Mouse (Mus musculus): ENCODE measurements around the gene Gm11037. TPM values are rescaled to one million over a fixed set of nuclear protein-coding genes. Genes with fewer than 3 reads are reported as not detected.

Gm11037 gene
- polyA plus RNA-seq, 1 experiment = not detected

DNA sequence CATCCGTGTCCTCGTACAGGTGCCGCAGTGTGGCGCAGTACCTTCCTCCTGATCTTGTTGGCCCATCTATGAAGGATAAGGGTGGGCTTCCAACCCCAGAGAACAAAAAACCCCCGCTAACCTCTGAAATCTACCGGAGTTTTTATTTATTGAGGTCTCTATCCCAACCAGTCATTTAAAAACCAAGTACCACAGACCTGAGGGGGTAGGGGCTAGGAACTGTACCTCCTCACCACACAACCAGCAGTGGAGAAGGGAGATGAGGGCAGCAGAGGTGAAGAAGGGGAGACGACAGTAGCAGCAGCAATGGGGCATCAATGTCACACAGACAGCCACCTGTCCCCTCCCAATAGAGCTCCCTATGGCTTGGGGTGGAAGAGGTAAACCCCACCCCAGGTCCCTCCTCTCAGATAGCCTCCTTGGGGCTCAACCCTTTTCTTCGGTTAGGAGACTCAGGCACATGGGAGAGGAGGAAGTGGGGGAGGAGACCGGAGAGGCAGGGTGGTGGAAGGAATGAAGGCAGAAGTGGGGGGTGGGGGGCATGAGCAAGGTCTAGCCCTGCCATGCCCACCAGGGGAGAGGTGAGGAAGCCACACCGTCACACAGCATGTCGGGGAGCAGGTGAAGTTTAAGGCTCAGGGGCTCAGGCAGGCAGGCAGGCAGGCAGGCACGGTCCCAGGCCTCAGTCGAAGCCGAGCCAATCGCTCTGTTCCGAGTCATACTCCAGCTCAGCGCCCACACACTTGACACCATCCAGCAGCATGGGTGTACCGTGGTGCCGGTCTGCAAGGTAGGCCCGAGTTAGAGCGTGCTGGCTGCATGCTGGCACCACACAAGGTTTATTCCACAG is 13.1 kb downstream of the Gm11037 start:
- H3K4me3 ChIP-seq (ENCODE audit: control insufficient read depth, insufficient read depth, low read length) = no peak overlapping the region
- no peaks in the 10 kb centered on the region for H3K4me1 ChIP-seq (replicated peaks; ENCODE audit: control insufficient read depth, insufficient read depth, low read length)
- H3K36me3 ChIP-seq (ENCODE audit: control insufficient read depth, insufficient read depth, low read length) = no peaks in the 10 kb centered on the region; the same call in 1 of the 2 replicates
- TF ChIP-seq CTCF (IDR thresholded peaks at IDR 0.05; ENCODE audit: borderline replicate concordance, control insufficient read depth, extremely low read depth, insufficient read depth, low read length, poor library complexity) (no peak), POLR2A (IDR thresholded peaks at IDR 0.05; ENCODE audit: control insufficient read depth, extremely low read depth, insufficient read depth, low read length, poor library complexity) (no peak)
- WGBS = 90% methylated on average over 21 of the region's 21 CpGs
- no peak for DNase-seq
- H3K27ac ChIP-seq (ENCODE audit: control insufficient read depth, insufficient read depth, low read length) = no peak overlapping the region
- no peaks in the 10 kb centered on the region for H3K27me3 ChIP-seq (ENCODE audit: control insufficient read depth, insufficient read depth, low read length)

DNA sequence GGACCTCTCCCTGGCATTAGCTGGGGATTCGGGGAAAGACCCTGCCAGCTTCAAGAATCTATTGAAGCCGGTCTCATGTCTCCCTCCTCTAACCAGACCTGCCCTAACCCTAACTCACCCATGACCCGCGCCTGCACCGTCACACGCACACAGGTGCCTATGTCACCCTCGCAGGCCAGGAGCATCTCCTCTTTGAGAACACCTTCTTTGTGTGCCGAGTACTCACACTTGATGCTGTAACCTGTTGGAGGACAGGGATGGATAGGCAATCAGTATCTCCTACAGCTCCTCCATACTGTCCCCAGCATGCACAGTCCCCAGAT is 13.7 kb downstream of the Gm11037 start:
- H3K27me3 ChIP-seq (ENCODE audit: control insufficient read depth, insufficient read depth, low read length) = no peaks in the 10 kb centered on the region
- no peak for DNase-seq
- WGBS = 97% methylated on average over 8 of the region's 8 CpGs
- no peak for TF ChIP-seq CTCF (IDR thresholded peaks at IDR 0.05; ENCODE audit: borderline replicate concordance, control insufficient read depth, extremely low read depth, insufficient read depth, low read length, poor library complexity)
- no peak for TF ChIP-seq POLR2A (IDR thresholded peaks at IDR 0.05; ENCODE audit: control insufficient read depth, extremely low read depth, insufficient read depth, low read length, poor library complexity)
- H3K36me3 ChIP-seq (ENCODE audit: control insufficient read depth, insufficient read depth, low read length) = no peaks in the 10 kb centered on the region; the same call in 1 of the 2 replicates
- no peaks in the 10 kb centered on the region for H3K4me1 ChIP-seq (replicated peaks; ENCODE audit: control insufficient read depth, insufficient read depth, low read length)
- H3K27ac ChIP-seq (ENCODE audit: control insufficient read depth, insufficient read depth, low read length) = no peak overlapping the region
- H3K4me3 ChIP-seq (ENCODE audit: control insufficient read depth, insufficient read depth, low read length) = no peak overlapping the region

DNA sequence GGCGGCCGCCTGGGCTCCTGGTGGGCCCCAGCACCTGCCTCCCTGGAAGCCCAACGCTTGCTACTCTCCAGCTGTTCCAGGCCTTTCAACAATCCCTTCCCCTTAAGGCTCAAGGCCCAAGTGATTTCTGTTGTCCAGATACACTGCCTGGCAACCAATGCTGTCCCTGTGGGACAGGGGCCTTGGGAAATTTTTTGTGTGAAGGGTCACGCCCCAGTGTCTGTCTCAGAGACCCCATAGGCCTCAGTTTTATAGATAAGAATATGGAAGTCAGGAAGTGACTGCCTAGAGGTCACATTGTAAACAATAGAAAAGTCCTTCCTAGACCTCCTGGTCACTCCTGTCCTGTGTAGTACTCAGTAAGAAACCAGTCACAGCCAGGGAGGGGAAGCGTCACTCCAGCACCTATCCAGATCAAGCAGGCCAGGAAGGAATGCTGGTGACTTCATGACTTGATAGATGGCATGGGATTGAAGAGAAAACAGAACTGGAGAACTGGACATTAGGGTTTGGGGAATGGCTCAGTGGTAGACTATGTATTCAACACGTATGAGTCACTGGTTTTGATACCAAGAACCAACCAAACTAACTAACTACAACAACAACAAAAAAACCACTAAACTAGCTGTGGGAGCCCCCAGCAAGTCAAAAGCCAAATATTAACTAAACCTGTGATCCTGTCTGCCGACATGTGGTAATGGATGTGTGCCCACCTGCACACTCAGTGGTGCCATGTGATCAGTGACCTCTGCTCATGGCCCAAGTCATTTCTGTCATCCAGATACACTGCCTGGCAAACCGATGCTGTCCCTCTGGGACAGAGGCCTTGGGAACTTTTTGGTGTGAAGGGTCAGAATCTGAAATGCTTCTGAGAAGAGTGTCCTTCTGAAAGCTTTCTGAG is 15.3 kb downstream of the Gm11037 start:
- H3K36me3 ChIP-seq (ENCODE audit: control insufficient read depth, insufficient read depth, low read length) = no peaks in the 10 kb centered on the region; the same call in 1 of the 2 replicates
- WGBS = 92% methylated on average over 8 of the region's 8 CpGs
- H3K27ac ChIP-seq (ENCODE audit: control insufficient read depth, insufficient read depth, low read length) = no peak overlapping the region
- DNase-seq = no peak
- no peaks in the 10 kb centered on the region for H3K4me1 ChIP-seq (replicated peaks; ENCODE audit: control insufficient read depth, insufficient read depth, low read length)
- no peak overlapping the region for H3K4me3 ChIP-seq (ENCODE audit: control insufficient read depth, insufficient read depth, low read length)
- H3K27me3 ChIP-seq (ENCODE audit: control insufficient read depth, insufficient read depth, low read length) = no peaks in the 10 kb centered on the region
- TF ChIP-seq CTCF (IDR thresholded peaks at IDR 0.05; ENCODE audit: borderline replicate concordance, control insufficient read depth, extremely low read depth, insufficient read depth, low read length, poor library complexity) (no peak), POLR2A (IDR thresholded peaks at IDR 0.05; ENCODE audit: control insufficient read depth, extremely low read depth, insufficient read depth, low read length, poor library complexity) (no peak)

DNA sequence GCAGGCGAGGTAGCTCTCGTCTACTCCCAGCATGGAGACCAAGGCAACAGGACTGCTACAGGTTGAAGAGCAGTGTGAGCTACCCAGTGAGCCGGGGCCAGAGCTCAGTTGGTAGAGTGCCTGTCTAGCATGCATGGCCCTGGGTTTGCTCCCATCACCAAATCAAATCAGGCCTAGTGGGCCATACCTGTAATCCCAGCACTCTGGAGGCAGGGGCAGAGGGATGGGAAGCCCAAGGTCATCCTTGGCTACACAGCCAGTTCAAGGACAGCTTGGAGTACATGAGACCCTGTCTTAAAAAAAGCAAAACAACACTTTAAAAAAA is 15.9 kb downstream of the Gm11037 start:
- H3K4me1 ChIP-seq (replicated peaks; ENCODE audit: control insufficient read depth, insufficient read depth, low read length) = no peaks in the 10 kb centered on the region
- H3K27me3 ChIP-seq (ENCODE audit: control insufficient read depth, insufficient read depth, low read length) = no peaks in the 10 kb centered on the region
- no peaks in the 10 kb centered on the region; the same call in 1 of the 2 replicates for H3K36me3 ChIP-seq (ENCODE audit: control insufficient read depth, insufficient read depth, low read length)
- no peak overlapping the region for H3K27ac ChIP-seq (ENCODE audit: control insufficient read depth, insufficient read depth, low read length)
- TF ChIP-seq CTCF (IDR thresholded peaks at IDR 0.05; ENCODE audit: borderline replicate concordance, control insufficient read depth, extremely low read depth, insufficient read depth, low read length, poor library complexity) = no peak
- TF ChIP-seq POLR2A (IDR thresholded peaks at IDR 0.05; ENCODE audit: control insufficient read depth, extremely low read depth, insufficient read depth, low read length, poor library complexity) = no peak
- WGBS = 98% methylated on average over 3 of the region's 3 CpGs
- no peak overlapping the region for H3K4me3 ChIP-seq (ENCODE audit: control insufficient read depth, insufficient read depth, low read length)
- DNase-seq = no peak

DNA sequence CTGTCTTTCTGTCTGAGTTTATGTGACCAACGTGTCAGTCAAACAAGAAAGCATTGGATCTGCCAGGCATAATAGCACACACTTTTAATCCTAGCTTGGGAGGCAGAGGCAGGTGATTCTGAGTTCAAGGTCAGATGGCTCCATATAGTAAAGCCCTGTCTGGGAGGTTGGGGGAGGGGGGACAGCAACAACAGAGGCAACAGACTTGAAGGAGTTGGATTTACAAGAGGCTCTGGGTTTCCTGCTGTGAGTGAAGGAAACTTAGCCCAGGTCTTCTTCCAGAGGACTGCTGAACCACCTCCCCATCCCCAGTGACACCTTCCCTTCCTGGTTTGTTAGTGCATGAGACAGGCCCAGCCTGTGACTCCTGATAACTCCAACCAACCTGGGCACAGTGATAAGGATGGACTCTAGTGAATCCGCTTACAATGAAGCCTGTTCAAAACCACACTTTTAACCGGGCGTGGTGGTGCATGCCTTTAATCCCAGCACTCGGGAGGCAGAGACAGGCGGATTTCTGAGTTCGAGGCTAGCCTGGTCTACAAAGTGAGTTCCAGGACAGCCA is 19.0 kb downstream of the Gm11037 start:
- no peak for TF ChIP-seq POLR2A (IDR thresholded peaks at IDR 0.05; ENCODE audit: control insufficient read depth, extremely low read depth, insufficient read depth, low read length, poor library complexity)
- TF ChIP-seq CTCF (IDR thresholded peaks at IDR 0.05; ENCODE audit: borderline replicate concordance, control insufficient read depth, extremely low read depth, insufficient read depth, low read length, poor library complexity) = no peak
- H3K36me3 ChIP-seq (ENCODE audit: control insufficient read depth, insufficient read depth, low read length) = no peaks in the 10 kb centered on the region; the same call in 1 of the 2 replicates
- 98% methylated on average over 7 of the region's 7 CpGs for WGBS
- H3K4me3 ChIP-seq (ENCODE audit: control insufficient read depth, insufficient read depth, low read length) = no peak overlapping the region
- no peaks in the 10 kb centered on the region for H3K27me3 ChIP-seq (ENCODE audit: control insufficient read depth, insufficient read depth, low read length)
- H3K4me1 ChIP-seq (replicated peaks; ENCODE audit: control insufficient read depth, insufficient read depth, low read length) = no peaks in the 10 kb centered on the region; the same call in 1 of the 2 replicates
- H3K27ac ChIP-seq (ENCODE audit: control insufficient read depth, insufficient read depth, low read length) = no peak overlapping the region
- no peak for DNase-seq

DNA sequence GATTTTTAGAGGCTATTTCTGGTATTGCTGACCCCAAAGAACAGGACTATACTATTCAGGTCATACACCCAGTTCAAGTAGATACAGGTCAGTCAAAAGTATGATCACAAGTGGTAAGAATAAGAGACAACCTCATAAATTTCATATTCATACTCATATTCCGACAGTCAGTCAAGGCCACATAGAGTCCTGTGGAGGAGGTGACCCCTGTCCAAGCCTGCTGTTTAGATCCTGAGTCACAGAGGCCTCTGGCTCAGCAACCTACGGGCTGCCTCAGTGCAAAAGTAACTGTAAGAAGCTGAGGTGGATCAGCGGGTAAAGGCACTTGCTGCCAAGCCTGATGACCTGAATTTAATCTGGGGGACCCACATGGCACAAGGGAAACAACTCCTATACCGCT is 20.7 kb downstream of the Gm11037 start:
- no peaks in the 10 kb centered on the region for H3K36me3 ChIP-seq (ENCODE audit: control insufficient read depth, insufficient read depth, low read length)
- H3K4me1 ChIP-seq (replicated peaks; ENCODE audit: control insufficient read depth, insufficient read depth, low read length) = peaks cover 3% of the 10 kb centered on the region; the same call in 1 of the 2 replicates
- no peak for DNase-seq
- no peak overlapping the region for H3K4me3 ChIP-seq (ENCODE audit: control insufficient read depth, insufficient read depth, low read length)
- WGBS = 98% methylated on average over 4 of the region's 4 CpGs
- H3K27me3 ChIP-seq (ENCODE audit: control insufficient read depth, insufficient read depth, low read length) = no peaks in the 10 kb centered on the region
- TF ChIP-seq CTCF (IDR thresholded peaks at IDR 0.05; ENCODE audit: borderline replicate concordance, control insufficient read depth, extremely low read depth, insufficient read depth, low read length, poor library complexity) = no peak
- TF ChIP-seq POLR2A (IDR thresholded peaks at IDR 0.05; ENCODE audit: control insufficient read depth, extremely low read depth, insufficient read depth, low read length, poor library complexity) = no peak
- H3K27ac ChIP-seq (ENCODE audit: control insufficient read depth, insufficient read depth, low read length) = no peak overlapping the region
